Mouse (Mus musculus) large intestine, adult 2 months (tissue): ENCODE measurements at regions not wholly inside any gene's neighbourhood (a gene's known extent, or its start where the extent isn't known, plus 50 kb on each side); places are given as distances from the start of the nearest gene placed in this dataset.

Source experiments
- DNase-seq: peaks from one replicate; pipeline ENCODE4 v3.0.0-alpha.2; 2012; ENCODE audit warnings: low read depth, low spot score
- WGBS: fragments of 180-500 bp; shearing (Covaris S2); methylation state at CpG from one replicate; pipeline ENCODE4 v1.1.7; 2018; 5-methylcytosine and 5-hydroxymethylcytosine counted together

DNA sequence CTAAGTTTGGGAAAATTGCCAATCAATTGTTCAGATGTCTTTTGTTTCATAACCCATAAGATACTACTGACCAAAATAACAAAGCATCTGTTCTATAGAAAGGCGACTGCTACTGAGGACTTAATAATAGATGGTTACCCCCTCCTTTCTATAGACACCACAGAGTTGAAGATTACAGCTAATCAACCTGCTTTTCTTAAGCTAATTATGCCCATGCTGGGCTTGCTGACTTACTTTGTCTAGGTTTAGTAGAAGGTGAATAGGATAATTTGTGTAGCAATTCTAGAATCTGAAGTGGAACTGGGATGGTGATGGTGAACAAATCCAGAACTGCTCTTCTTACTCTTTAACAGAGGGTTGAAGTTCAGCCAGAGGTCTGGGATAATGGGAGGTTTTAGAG is 53.8 kb upstream of the Tbx18 start:
- 72% methylated on average over 1 of the region's 1 CpGs for WGBS
- DNase-seq = no peak

- DNase-seq = no peak
- WGBS = 50% methylated on average over 2 of the region's 2 CpGs
Measured at GRCm38 (mm10) chr9:87811746-87812145, 80.7 kb upstream of the Tbx18 start.

GRCm38 (mm10) chr9:87822276-87822675 is 91.2 kb upstream of the Tbx18 start:
- WGBS = 79% methylated on average over 5 of the region's 5 CpGs
- no peak for DNase-seq

GRCm38 (mm10) chr9:87824691-87825230 is 93.7 kb upstream of the Tbx18 start:
- WGBS = 66% methylated on average over 8 of the region's 8 CpGs
- DNase-seq = no peak

GRCm38 (mm10) chr9:87843898-87844297 is 112.8 kb upstream of the Tbx18 start:
- DNase-seq = no peak
- 66% methylated on average over 6 of the region's 6 CpGs for WGBS

DNA sequence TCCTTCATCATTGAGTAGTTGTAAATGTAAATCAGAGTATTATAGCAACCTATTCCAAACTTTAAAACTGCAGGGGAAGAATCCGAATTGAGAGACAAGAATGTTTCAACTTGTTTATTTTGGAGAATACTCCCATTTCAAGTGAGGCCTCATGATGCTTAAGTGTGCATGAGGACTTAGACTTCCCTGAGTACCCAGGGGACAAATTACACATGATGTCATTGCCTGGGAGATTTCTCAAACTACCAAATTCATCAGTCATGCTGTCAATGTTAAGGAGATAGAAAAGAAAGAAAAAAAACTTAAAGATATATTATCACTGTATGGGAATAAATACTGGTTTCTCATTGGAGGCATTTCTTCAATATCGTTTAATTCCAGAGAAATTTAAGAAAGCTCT is 113.4 kb upstream of the Tbx18 start:
- WGBS = 67% methylated on average over 2 of the region's 2 CpGs
- DNase-seq = no peak

DNA sequence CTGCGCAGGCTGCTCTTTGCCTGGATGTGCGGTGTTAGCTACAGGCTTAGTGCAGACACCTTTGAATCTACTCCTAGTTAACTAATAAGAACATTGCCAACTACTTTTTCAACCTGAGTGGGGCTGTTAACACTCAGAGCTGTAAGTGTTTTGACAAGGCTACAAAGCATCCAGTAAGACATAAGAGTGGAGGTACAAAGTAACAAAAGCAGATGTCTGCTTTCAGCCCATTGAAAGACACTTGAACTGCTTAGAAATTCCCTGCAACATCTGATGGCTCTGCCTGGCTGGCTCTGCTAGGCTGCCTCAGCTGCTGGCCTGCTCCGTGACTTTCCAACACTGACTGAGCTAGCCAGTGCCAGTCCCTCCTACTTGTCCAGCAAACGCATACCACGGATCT is 117.8 kb upstream of the Tbx18 start:
- 76% methylated on average over 5 of the region's 5 CpGs for WGBS
- no peak for DNase-seq

DNA sequence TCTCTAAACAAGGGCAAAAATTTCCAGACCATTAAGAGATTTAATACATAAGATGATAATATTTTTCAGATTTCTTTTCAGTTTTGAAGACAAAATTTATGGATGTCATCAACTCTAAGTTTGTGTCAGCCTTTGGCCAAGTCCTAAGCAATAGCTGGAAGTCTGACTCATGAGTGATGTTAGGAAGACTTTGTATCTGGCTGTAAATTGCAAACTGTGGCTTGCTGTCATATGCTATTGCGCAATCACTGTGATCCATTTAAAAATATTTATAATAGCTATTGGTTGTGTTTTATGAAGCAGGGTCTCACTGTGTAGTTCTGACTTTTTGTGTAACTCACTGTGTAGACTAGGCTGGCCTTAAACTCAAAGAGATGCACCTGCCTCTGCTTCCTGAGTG is 119.1 kb upstream of the Tbx18 start:
- DNase-seq = no peak
- WGBS = 85% methylated on average over 1 of the region's 1 CpGs

DNA sequence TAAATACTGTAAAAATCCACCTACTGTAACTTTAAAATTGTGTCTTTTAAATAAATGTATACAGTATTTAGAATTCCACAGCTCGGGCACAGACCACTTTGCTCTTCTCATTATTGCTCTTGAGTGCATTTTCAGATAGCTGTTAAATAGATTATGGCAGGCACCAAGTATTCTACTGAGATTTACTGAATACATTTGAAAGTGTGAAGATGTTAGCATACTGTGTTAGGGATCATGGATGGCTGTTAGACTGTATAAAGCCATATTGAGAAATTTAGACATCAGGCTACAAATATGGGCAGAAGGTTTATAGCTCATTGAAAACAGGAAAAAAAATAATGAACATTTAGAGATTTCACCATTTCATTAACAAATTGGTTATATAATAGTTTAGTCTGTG is 130.5 kb upstream of the Tbx18 start:
- WGBS = 56% methylated on average over 1 of the region's 1 CpGs
- DNase-seq = no peak

GRCm38 (mm10) chr9:87865236-87865635 is 134.2 kb upstream of the Tbx18 start:
- WGBS = 76% methylated on average over 6 of the region's 6 CpGs
- DNase-seq = no peak

DNA sequence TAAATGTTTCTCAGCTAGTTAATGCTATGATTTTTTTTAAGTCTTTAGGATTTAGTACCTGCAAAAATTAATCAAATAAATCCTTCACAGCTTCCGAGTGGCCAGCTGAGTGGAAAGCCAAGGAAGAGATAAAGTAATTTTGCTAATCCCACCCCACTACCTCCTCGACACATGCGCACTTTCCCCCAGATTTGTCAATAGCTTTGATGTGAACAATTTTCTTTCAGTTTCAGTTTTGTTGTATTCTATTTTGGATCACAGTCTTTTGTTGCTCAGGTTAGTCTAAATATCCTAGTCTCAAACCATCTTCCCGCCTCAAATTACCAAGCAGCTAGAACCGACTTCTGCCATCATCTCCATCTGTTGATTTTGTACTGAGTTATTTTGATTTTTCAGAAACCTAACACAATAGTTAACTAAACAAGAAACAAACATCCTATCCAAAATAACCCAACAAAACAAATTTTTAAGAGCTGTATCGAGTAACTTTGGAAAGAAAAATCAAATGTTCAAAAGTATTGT is 141.4 kb upstream of the Tbx18 start:
- no peak for DNase-seq
- WGBS = 75% methylated on average over 6 of the region's 6 CpGs

DNA sequence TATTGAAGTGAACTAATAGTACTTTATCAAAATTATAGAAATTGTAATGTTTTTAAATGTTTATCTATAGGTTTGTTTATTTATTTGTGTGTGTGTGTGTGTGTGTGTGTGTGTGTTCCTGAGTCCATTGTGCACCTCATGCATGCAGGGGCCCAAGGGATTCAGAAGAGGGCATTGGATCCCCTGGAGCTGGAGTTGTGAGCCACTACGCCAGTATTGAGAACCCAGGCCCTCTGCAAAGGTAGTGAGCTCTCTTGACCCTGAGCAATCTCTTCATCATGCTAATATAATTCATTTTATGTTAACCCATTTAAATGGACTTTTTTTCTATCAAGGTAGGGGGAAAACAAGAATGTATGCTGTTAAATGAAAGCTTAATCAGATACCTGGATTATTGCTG is 151.5 kb upstream of the Tbx18 start:
- DNase-seq = no peak
- 73% methylated on average over 1 of the region's 1 CpGs for WGBS

GRCm38 (mm10) chr9:87883069-87883468 is 152.0 kb upstream of the Tbx18 start:
- DNase-seq = no peak

DNA sequence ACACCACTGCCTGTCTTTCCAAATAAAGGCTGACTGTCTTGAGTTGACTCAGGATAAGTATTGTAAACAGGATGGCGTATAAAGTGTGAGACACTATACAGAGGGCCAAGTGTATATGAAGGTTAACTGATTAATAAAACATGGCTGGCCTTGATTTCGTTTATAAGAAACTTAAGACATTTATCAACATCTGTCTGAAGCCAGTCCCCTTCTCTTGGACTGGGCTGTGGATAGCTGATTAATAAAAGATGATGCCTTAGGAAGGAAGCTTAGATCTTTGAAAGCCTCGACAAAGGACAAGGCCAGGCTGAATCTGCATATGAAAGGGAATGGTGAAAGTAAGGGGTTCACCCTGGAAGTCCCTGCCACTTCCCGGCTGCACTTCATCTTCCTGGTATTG is 163.0 kb upstream of the Tbx18 start:
- 53% methylated on average over 4 of the region's 4 CpGs for WGBS

GRCm38 (mm10) chr9:87894596-87894995 is 163.5 kb upstream of the Tbx18 start:
- 50% methylated on average over 3 of the region's 3 CpGs for WGBS
- no peak for DNase-seq

More for the DNA sequence above, 163.0 kb upstream of the Tbx18 start:
- no peak for DNase-seq

DNA sequence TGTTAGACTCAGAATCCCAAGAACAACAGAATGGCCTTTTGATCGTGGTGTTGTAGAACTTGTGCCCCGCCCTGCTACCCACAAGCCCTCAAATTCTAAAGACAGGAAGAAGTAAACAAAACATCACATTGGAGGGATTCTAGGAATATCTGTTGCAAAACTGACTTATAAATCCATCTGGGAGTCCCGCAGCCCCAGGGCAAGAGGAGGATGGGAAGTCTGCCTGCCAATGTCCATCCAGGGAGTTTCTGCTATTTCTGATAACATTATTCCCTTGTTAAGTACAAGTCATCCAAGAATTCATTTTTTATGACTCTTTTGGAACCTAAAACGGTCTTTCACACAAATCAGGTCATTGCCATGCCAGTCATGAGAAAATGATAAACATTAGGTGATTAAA is 164.5 kb upstream of the Tbx18 start:
- 55% methylated on average over 4 of the region's 4 CpGs for WGBS
- DNase-seq = no peak

DNA sequence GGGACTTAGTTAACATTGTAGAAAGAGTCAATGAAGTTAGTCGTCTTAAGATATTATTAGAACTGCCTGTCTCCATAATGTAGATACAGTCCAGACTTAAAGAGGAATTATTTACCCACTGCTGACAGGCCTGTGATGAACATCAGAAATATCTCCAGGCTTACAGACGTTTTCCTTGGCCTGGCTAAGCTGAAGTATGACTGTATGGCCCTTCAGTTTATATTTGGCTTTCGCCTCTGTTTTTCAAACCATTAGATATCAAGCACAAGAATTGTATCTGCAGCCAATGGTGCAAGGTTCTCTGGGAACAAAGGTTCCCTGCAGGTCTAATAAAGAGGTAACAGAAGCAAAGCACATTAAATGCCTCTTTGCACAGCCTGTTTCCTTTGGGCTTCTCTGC is 166.3 kb upstream of the Tbx18 start:
- 57% methylated on average over 3 of the region's 3 CpGs for WGBS

DNA sequence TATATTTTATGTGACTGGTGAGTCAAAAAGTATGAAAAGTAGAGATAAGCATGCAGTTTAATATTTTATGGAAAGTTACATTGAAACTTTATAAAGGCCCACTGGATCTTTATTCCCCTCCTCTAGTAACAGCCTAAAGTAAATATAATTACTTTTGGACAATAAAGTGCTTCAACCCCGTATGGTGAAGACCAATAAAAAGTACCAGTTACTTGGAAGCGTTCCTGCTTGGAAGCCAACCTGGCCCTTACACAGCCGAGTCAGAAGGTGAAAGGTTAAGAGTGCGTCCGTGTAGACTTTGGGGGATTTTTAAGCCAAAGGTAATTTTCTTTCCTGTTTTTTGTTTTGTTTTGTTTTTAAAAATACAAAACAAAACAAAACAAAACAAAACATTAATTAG is 168.3 kb upstream of the Tbx18 start:
- DNase-seq = peak; percentile 7
- WGBS = 20% methylated on average over 5 of the region's 5 CpGs

More for the DNA sequence above, 166.3 kb upstream of the Tbx18 start:
- no peak for DNase-seq

- DNase-seq = no peak
- 72% methylated on average over 7 of the region's 7 CpGs for WGBS
Measured at GRCm38 (mm10) chr9:87899800-87900199, 168.7 kb upstream of the Tbx18 start.

DNA sequence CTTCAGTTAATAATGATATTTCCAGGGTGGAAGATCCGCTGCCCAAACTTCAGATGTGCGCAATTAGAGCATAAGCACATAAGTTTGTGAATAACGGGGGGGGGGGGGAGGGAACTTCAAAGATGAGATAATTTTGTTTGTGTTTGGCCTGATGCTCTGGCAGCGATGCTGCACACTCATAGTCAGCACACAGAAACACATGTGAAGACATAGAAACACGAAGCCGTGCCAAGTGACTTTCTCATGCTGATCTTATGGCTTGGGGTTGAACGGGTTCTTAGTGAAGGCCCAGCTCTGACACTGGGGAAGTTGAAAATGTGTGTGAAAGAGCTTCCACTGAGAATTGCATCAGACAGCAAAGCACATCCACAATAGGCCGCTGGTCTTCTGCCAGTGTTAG is 190.2 kb upstream of the Tbx18 start:
- DNase-seq = no peak
- WGBS = 82% methylated on average over 8 of the region's 8 CpGs

DNA sequence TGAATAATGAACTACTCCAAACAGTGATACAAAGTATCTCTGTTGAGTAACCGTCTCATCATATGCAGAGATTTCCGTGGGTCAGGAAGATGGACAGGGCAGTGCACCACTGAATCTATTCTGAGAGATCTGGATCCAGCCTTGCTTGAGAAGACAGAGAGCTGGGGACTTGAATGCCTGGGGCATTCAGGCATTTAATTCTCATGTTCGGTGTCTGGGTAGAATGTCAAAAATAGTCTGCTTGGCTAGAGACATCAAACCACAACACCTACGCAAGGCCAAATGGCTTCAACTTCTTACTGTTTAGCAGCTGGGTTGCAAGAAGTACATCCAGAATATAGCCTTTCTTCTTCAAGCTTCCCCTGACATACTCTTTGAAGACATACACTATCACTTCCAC is 194.1 kb upstream of the Tbx18 start:
- WGBS = 96% methylated on average over 4 of the region's 4 CpGs
- no peak for DNase-seq

DNA sequence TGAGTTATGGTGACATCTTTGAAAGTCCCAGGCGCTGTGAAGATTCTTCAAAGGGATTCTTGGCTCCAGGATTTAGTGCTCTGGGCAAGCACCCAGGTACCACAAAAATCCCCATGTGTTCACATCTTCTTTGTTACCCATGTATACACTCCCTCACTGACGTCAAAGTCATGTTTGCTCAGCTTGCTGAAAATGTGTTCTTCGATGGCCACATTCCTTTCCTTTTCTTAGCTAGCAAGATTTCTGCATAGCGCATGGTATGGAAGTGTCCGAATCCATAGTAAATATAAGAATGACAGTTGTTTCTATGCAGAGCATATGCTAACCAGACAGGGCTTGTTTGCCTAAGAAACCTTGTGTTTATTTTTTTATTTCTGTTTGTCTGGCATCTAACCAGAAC is 202.2 kb upstream of the Tbx18 start:
- 29% methylated on average over 5 of the region's 5 CpGs for WGBS
- no peak for DNase-seq
